Mouse (Mus musculus) testis, adult 2 months (tissue): Measurements from ENCODE around the gene Ppat.

Experiments used
- CTCF ChIP-seq: fragments of 200-500 bp; IDR thresholded peaks from 2 replicates; pipeline ENCODE4 v1.5.1; 2012; ENCODE audit warnings: low read depth, mild to moderate bottlenecking, inconsistent platforms, low read length, moderate library complexity; ENCODE audit not compliant: control insufficient read depth, insufficient read depth, insufficient replicate concordance
- POLR2A ChIP-seq: fragments of 200-500 bp; IDR thresholded peaks from 2 replicates; pipeline ENCODE4 v1.6.1; 2012; ENCODE audit warnings: low read depth, mild to moderate bottlenecking, inconsistent platforms, low read length, moderate library complexity; ENCODE audit not compliant: control insufficient read depth

- TF ChIP-seq CTCF (no peak), POLR2A (no peak)
These were observed 32.6 kb upstream of the Ppat start for GRCm38 (mm10) chr5:76984015-76984414.
